Mouse (Mus musculus) lung, embryonic 14.5 days (tissue): ENCODE results near the gene Muc3. TPM values are rescaled to one million over a fixed set of nuclear protein-coding genes. Genes with fewer than 3 reads are reported as not detected.
A peak's percentile ranks its signal among the peaks of the same experiment; 100 is the strongest.

Experiments
- ATAC-seq: fragments of 200-750 bp; cut with Nextera tagmentation; 2 replicates; pipeline ENCODE4 v1.8.0; 2017; ENCODE audit warnings: mild to moderate bottlenecking, moderate TSS enrichment, moderate library complexity; ENCODE audit not compliant: insufficient read depth
- DNase-seq: peaks from one replicate; pipeline ENCODE4 v3.0.0-alpha.2; 2015
- H3K27ac ChIP-seq: fragments of 300-500 bp; sonication (generic); 2 replicates; pipeline ENCODE4 v1.5.1; 2014; ENCODE audit warnings: low read depth, mild to moderate bottlenecking, moderate library complexity
- H3K27me3 ChIP-seq: fragments of 300-500 bp; sonication (generic); 2 replicates; pipeline ENCODE4 v1.6.1; 2014; ENCODE audit warnings: low read length, control low read depth; ENCODE audit not compliant: insufficient read depth
- H3K36me3 ChIP-seq: fragments of 300-500 bp; sonication (generic); 2 replicates; pipeline ENCODE4 v1.6.1; 2014; ENCODE audit warnings: control low read depth; ENCODE audit not compliant: insufficient read depth
- H3K4me1 ChIP-seq: fragments of 300-500 bp; sonication (generic); 2 replicates; pipeline ENCODE4 v1.6.1; 2014; ENCODE audit warnings: antibody characterized with exemption, control low read depth; ENCODE audit not compliant: insufficient read depth
- H3K4me2 ChIP-seq: fragments of 300-500 bp; sonication (generic); 2 replicates; pipeline ENCODE4 v1.6.1; 2014; ENCODE audit warnings: mild to moderate bottlenecking
- H3K4me3 ChIP-seq: fragments of 300-500 bp; sonication (generic); 2 replicates; pipeline ENCODE4 v1.5.1; 2014; ENCODE audit warnings: low read depth, low read length
- H3K9ac ChIP-seq: fragments of 300-500 bp; sonication (generic); 2 replicates; pipeline ENCODE4 v1.6.1; 2014
- H3K9me3 ChIP-seq: fragments of 300-500 bp; sonication (generic); 2 replicates; pipeline ENCODE4 v1.6.1; 2016; ENCODE audit warnings: low read depth, low read length, control low read depth
- CTCF ChIP-seq: IDR thresholded peaks from 2 replicates; pipeline ENCODE4 v1.5.1; 2016; ENCODE audit warnings: antibody characterized with exemption, low read depth
- WGBS: fragments of 180-500 bp; shearing (Covaris S2); extraction: QIAGEN DNeasy Blood & Tissue Kit; methylation state at CpG from one replicate; pipeline ENCODE4 v1.1.7; 2014; 5-methylcytosine and 5-hydroxymethylcytosine counted together
- polyA plus RNA-seq: library from polyadenylated mRNA; unstranded; fragments of >200 nt; fragmentation: Nextera tagmentation; extraction: Ambion mirVana; gene quantifications from 2 replicates; pipeline ENCODE4 v1.2.1, GENCODE M21; 2014

Gene Muc3
- polyA plus RNA-seq, 1 experiment from 2014 or later: not detected

GRCm38 (mm10) chr5:137093720-137094119, 55.4 kb downstream of the Muc3 start:
- 61% methylated on average over 9 of the region's 9 CpGs for WGBS
- ATAC-seq: no peak

DNA sequence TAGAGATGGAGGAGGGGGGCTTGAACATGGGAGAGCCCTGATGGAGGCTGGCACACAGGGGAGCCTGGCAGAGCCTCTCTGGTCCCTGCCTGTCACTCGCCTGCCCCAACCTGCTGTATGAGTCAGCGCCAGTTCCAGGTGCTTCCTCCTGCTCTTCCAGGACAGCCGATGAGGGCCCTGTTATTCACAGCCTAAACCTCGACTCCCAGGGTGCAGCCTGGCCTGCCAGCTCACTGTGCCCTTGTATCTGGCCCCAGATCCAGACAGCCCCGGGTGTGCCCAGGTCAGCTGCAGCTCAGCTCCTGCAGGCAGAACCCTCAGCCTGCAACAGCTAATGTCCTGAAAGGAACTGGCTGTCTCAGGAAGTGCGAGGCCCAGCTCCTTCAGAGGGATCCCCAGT, 57.6 kb downstream of the Muc3 start:
- H3K27ac ChIP-seq: no peak overlapping the region
- no peak for TF ChIP-seq CTCF
- H3K9me3 ChIP-seq: no peaks in the 10 kb centered on the region
- no peaks in the 10 kb centered on the region for H3K27me3 ChIP-seq
- H3K4me2 ChIP-seq: no peak overlapping the region
- no peak for ATAC-seq
- no peaks in the 10 kb centered on the region for H3K36me3 ChIP-seq
- 54% methylated on average over 6 of the region's 6 CpGs for WGBS
- H3K4me1 ChIP-seq: no peaks in the 10 kb centered on the region
- DNase-seq: no peak
- H3K4me3 ChIP-seq: no peak overlapping the region
- no peak overlapping the region for H3K9ac ChIP-seq

More at GRCm38 (mm10) chr5:137093720-137094119, 55.4 kb downstream of the Muc3 start:
- Histone ChIP-seq H3K4me2 (no peak overlapping the region), H3K27ac (no peak overlapping the region), H3K9me3 (no peaks in the 10 kb centered on the region), H3K27me3 (no peaks in the 10 kb centered on the region), H3K4me3 (no peak overlapping the region), H3K36me3 (no peaks in the 10 kb centered on the region), H3K4me1 (no peaks in the 10 kb centered on the region), H3K9ac (no peak overlapping the region)
- no peak for TF ChIP-seq CTCF
- DNase-seq: no peak

DNA sequence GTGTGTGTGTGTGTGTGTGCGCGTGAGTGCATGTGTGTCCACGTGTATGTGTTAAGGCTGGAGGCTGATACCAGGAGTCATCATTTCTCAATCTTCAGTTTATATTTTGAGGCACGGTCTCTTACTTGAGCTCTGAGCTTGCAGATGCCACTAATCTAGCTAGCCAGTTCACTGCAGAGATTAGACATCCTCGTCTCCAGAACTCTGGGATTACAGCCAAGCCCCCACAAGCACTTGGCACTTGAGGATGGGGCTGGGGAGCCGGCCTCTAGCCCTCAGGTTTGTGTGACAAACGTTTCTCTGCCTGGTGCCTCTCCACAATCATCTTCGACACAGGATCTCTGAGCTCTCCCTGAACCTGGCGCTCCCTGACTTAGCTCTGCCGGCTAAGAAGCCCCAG, 58.3 kb downstream of the Muc3 start:
- no peak overlapping the region for H3K27ac ChIP-seq

DNA sequence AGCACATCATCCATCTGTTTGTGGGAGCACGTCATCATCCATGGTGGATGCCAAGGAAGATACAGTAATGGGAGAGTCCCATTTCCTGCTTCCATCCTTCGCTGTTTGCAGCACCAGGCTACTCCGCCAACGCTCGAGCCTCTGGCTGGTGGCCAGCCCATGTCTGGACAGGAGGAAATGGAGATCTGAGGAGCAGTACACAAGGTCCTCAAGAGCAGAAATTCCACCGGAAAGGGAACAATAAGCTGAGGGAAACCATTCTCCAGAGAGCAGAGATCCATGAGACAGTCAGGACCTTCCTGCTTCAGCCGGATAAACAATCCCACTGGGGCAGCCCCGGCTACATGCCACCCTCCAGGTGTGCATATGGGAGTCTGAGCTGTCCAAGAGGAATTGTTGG, 61.7 kb downstream of the Muc3 start:
- H3K4me3 ChIP-seq: no peak overlapping the region
- no peak overlapping the region for H3K9ac ChIP-seq
- no peak overlapping the region for H3K4me2 ChIP-seq
- H3K27ac ChIP-seq: no peak overlapping the region
- WGBS: 74% methylated on average over 8 of the region's 8 CpGs
- no peaks in the 10 kb centered on the region for H3K36me3 ChIP-seq
- DNase-seq: peak; percentile 80
- H3K27me3 ChIP-seq: no peaks in the 10 kb centered on the region
- TF ChIP-seq CTCF: no peak
- no peaks in the 10 kb centered on the region for H3K4me1 ChIP-seq
- peak; percentile 62; the same call in 1 of the 2 replicates for ATAC-seq
- no peaks in the 10 kb centered on the region for H3K9me3 ChIP-seq

More for the DNA sequence above, 58.3 kb downstream of the Muc3 start:
- no peaks in the 10 kb centered on the region for H3K4me1 ChIP-seq
- H3K9ac ChIP-seq: no peak overlapping the region
- ATAC-seq (no peak), DNase-seq (no peak)
- no peaks in the 10 kb centered on the region for H3K36me3 ChIP-seq
- no peak overlapping the region for H3K4me3 ChIP-seq
- no peaks in the 10 kb centered on the region for H3K27me3 ChIP-seq
- H3K9me3 ChIP-seq: no peaks in the 10 kb centered on the region
- 62% methylated on average over 10 of the region's 10 CpGs for WGBS
- TF ChIP-seq CTCF: no peak
- H3K4me2 ChIP-seq: no peak overlapping the region

- H3K9ac ChIP-seq: no peak overlapping the region
- no peak overlapping the region for H3K4me2 ChIP-seq
- no peaks in the 10 kb centered on the region for H3K9me3 ChIP-seq
- ATAC-seq (no peak), DNase-seq (no peak)
- no peak overlapping the region for H3K4me3 ChIP-seq
- no peaks in the 10 kb centered on the region for H3K4me1 ChIP-seq
- H3K27me3 ChIP-seq: no peaks in the 10 kb centered on the region
- no peak overlapping the region for H3K27ac ChIP-seq
- TF ChIP-seq CTCF: no peak
- WGBS: 78% methylated on average over 3 of the region's 3 CpGs
- no peaks in the 10 kb centered on the region for H3K36me3 ChIP-seq
These were observed 63.4 kb downstream of the Muc3 start for GRCm38 (mm10) chr5:137085731-137086130.

DNA sequence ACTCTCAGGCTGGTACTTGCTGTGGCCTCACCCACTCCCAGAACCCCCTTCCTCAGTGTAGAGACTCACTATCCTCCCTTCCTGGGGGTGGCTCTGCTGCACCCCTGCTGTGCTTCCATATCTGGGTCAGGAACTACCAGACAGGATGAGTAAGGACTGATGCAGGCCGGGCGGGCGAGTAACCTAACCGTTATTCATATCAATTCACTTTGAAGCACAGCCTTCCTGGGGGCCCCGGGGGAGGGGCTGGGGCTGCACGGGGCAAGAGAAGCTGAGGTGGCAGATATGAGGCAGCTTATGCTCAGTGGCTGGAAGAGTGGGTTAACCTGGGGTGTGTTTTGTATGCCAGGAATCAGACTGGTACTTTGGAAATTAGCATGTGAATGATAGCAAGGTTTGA, 64.1 kb downstream of the Muc3 start:
- Histone ChIP-seq H3K4me3 (no peak overlapping the region), H3K27me3 (no peaks in the 10 kb centered on the region), H3K9ac (no peak overlapping the region), H3K4me1 (no peaks in the 10 kb centered on the region), H3K4me2 (no peak overlapping the region), H3K36me3 (no peaks in the 10 kb centered on the region), H3K27ac (no peak overlapping the region), H3K9me3 (no peaks in the 10 kb centered on the region)
- WGBS: 72% methylated on average over 6 of the region's 6 CpGs
- TF ChIP-seq CTCF: no peak
- ATAC-seq (no peak), DNase-seq (no peak)

Other genes with a start within 250 kb of the Muc3 start
- 72.2 and 78.1 TPM in 2 replicates for gene Ift22, start 241.2 kb downstream of the Muc3 start, polyA plus RNA-seq
- gene Fis1, start 196.0 kb downstream of the Muc3 start, polyA plus RNA-seq: 306 and 314 TPM in 2 replicates
- gene Cldn15, start 182.7 kb downstream of the Muc3 start, polyA plus RNA-seq: 5.3 and 5.7 TPM in 2 replicates
- 43.5 and 43.7 TPM in 2 replicates for gene Plod3, start 162.3 kb downstream of the Muc3 start, polyA plus RNA-seq
- 88.9 and 97.4 TPM in 2 replicates for gene Znhit1, start 161.3 kb downstream of the Muc3 start, polyA plus RNA-seq
- 0.12 and 0.13 TPM in 2 replicates for gene Vgf, start 122.9 kb downstream of the Muc3 start, polyA plus RNA-seq
- gene Ap1s1, start 103.2 kb downstream of the Muc3 start, polyA plus RNA-seq: 179 and 191 TPM in 2 replicates
- 0.47 and 0.86 TPM in 2 replicates for gene Serpine1, start 77.1 kb downstream of the Muc3 start, polyA plus RNA-seq
- 11.5 and 11.8 TPM in 2 replicates for gene Trim56, start 33.1 kb downstream of the Muc3 start, polyA plus RNA-seq
- not detected in 2 replicates for gene Muc3a, start 63.1 kb upstream of the Muc3 start, polyA plus RNA-seq
- gene Ache, start 138.2 kb upstream of the Muc3 start, polyA plus RNA-seq: 0.93 and 1.3 TPM in 2 replicates
- 4.4 and 4.6 TPM in 2 replicates for gene Ufsp1, start 145.3 kb upstream of the Muc3 start, polyA plus RNA-seq
- 137 and 141 TPM in 2 replicates for gene Srrt, start 158.4 kb upstream of the Muc3 start, polyA plus RNA-seq
- 87.1 and 89.3 TPM in 2 replicates for gene Trip6, start 165.1 kb upstream of the Muc3 start, polyA plus RNA-seq
- gene Slc12a9, start 184.3 kb upstream of the Muc3 start, polyA plus RNA-seq: 9.7 and 10.2 TPM in 2 replicates
- 68.6 and 78.0 TPM in 2 replicates for gene Ephb4, start 200.8 kb upstream of the Muc3 start, polyA plus RNA-seq